Mouse (Mus musculus) embryo, embryonic 10 days (tissue): Measurements from ENCODE around the gene Gm28051.

ENCODE experiments used
- DNase-seq: peaks from one replicate; pipeline ENCODE4 v3.0.0-alpha.2; 2015; ENCODE audit warnings: low spot score

The Gm28051 gene

GRCm38 (mm10) chr12:102706833-102707463, 50.6 kb downstream of the Gm28051 start:
- no peak for DNase-seq

GRCm38 (mm10) chr12:102705906-102706640, 51.5 kb downstream of the Gm28051 start:
- DNase-seq = no peak

- DNase-seq = peak; percentile 74
Observed at GRCm38 (mm10) chr12:102705216-102705871, 52.2 kb downstream of the Gm28051 start.

- DNase-seq = peak; percentile 58
Observed at GRCm38 (mm10) chr12:102704457-102705198, 52.9 kb downstream of the Gm28051 start, which contains the start of gene Itpk1. Gene Itpk1 (minus strand): TSS chr12:102704930.

GRCm38 (mm10) chr12:102703921-102704408, 53.6 kb downstream of the Gm28051 start:
- no peak for DNase-seq

- no peak for DNase-seq
Observed at GRCm38 (mm10) chr12:102703441-102703840, 54.1 kb downstream of the Gm28051 start.

- DNase-seq = peak; percentile 40
Observed at GRCm38 (mm10) chr12:102703111-102703412, 54.5 kb downstream of the Gm28051 start.

- peak; percentile 82 for DNase-seq
Observed at GRCm38 (mm10) chr12:102702356-102703110, 55.0 kb downstream of the Gm28051 start.

GRCm38 (mm10) chr12:102701691-102702207, 55.8 kb downstream of the Gm28051 start:
- DNase-seq = no peak

GRCm38 (mm10) chr12:102700453-102700852, 57.1 kb downstream of the Gm28051 start:
- DNase-seq = no peak

- DNase-seq = no peak
Observed at GRCm38 (mm10) chr12:102699156-102699555, 58.4 kb downstream of the Gm28051 start.

GRCm38 (mm10) chr12:102698089-102698684, 59.4 kb downstream of the Gm28051 start:
- DNase-seq = peak; percentile 44

- no peak for DNase-seq
Observed at GRCm38 (mm10) chr12:102697381-102697780, 60.2 kb downstream of the Gm28051 start.

GRCm38 (mm10) chr12:102696635-102697354, 60.8 kb downstream of the Gm28051 start:
- no peak for DNase-seq

GRCm38 (mm10) chr12:102695369-102696239, 62.0 kb downstream of the Gm28051 start:
- no peak for DNase-seq

- no peak for DNase-seq
Observed at GRCm38 (mm10) chr12:102691761-102692160, 65.8 kb downstream of the Gm28051 start.

GRCm38 (mm10) chr12:102691180-102691579, 66.4 kb downstream of the Gm28051 start:
- DNase-seq = peak; percentile 36

GRCm38 (mm10) chr12:102689773-102690563, 67.6 kb downstream of the Gm28051 start:
- DNase-seq = no peak
